ENCODE assay signal across 13 mouse cellular contexts in genomic region chr1:59387542-59388314, GRCm38 (mm10).
DNase-seq lines count a peak whose midpoint lies in the region; ATAC-seq lines count a peak whose summit lies in the region.
"Had no signal": no experiment of that assay in that cellular context is flagged by ENCODE, and none has a peak within 500 bp of the region (broad histone marks: within the 10 kb centered on the region; RNA-seq: fewer than 3 reads in every experiment).

No protein-coding gene starts in this region.

- 0 out of 2 replicates have a peak, but pooled peaks cover 2% of the 10 kb centered on the region for H3K27me3 ChIP-seq in hindbrain, embryonic 13.5 days
- H3K27me3 ChIP-seq in hindbrain, embryonic 11.5 days (ENCODE audit: control insufficient read depth, insufficient read depth, low read length) = no peaks in the 10 kb centered on the region
- H3K27me3 ChIP-seq in intestine, embryonic 15.5 days (replicated peaks) = no peaks in the 10 kb centered on the region
- H3K27me3 ChIP-seq: hindbrain, embryonic 15.5 days; neural tube, embryonic 12.5 days had no signal

- H3K27ac ChIP-seq in hindbrain, embryonic 13.5 days = peak overlapping the region; percentile 8; the same call in 1 of the 2 replicates
- no peak overlapping the region for H3K27ac ChIP-seq in hindbrain, embryonic 11.5 days (ENCODE audit: low read depth, low read length)
- H3K27ac ChIP-seq in intestine, embryonic 15.5 days = no peak overlapping the region
- H3K27ac ChIP-seq: hindbrain, embryonic 15.5 days; liver, embryonic 14.5 days; macrophage; neural tube, embryonic 12.5 days had no signal

- DNase-seq in cerebellum, adult 11-12 months = no peak
- DNase-seq in hindbrain, embryonic 11.5 days (ENCODE audit: low spot score) = no peak
- peak; percentile 7 for DNase-seq in right cerebral cortex, adult 18-20 months
- no peak for DNase-seq in right cerebral cortex, postnatal 10 days (ENCODE audit: low spot score in 2 of 2)
- DNase-seq: right cerebral cortex, postnatal 25 days had no signal

- no peak overlapping the region for H3K9ac ChIP-seq in hindbrain, embryonic 13.5 days
- no peak overlapping the region for H3K9ac ChIP-seq in hindbrain, embryonic 11.5 days (ENCODE audit: low read depth, low read length)
- H3K9ac ChIP-seq in intestine, embryonic 15.5 days = no peak overlapping the region
- H3K9ac ChIP-seq: hindbrain, embryonic 15.5 days; liver, embryonic 14.5 days; neural tube, embryonic 12.5 days had no signal

- peak; percentile 63 for ATAC-seq in cerebellum, adult (ENCODE audit: insufficient number of reproducible peaks, low FRiP score, low TSS enrichment)
- ATAC-seq in hindbrain, embryonic 13.5 days (ENCODE audit: low FRiP score) = no peak
- no peak for ATAC-seq in hindbrain, embryonic 11.5 days (ENCODE audit: low FRiP score)
- no peak for ATAC-seq in intestine, embryonic 15.5 days
- ATAC-seq in inflammation-experienced regulatory T-cells, adult 6 months = no peak

- H3K4me2 ChIP-seq in hindbrain, embryonic 13.5 days = no peak overlapping the region
- no peak overlapping the region for H3K4me2 ChIP-seq in hindbrain, embryonic 11.5 days (replicated peaks; ENCODE audit: low read depth, low read length)
- no peak overlapping the region for H3K4me2 ChIP-seq in intestine, embryonic 15.5 days (replicated peaks)
- H3K4me2 ChIP-seq: hindbrain, embryonic 15.5 days; neural tube, embryonic 12.5 days had no signal

- H3K9me3 ChIP-seq in hindbrain, embryonic 13.5 days = no peaks in the 10 kb centered on the region
- no peaks in the 10 kb centered on the region for H3K9me3 ChIP-seq in hindbrain, embryonic 11.5 days (ENCODE audit: control insufficient read depth, low read length)
- no peaks in the 10 kb centered on the region for H3K9me3 ChIP-seq in intestine, embryonic 15.5 days
- H3K9me3 ChIP-seq: hindbrain, embryonic 15.5 days; neural tube, embryonic 12.5 days had no signal

- 28% methylated on average over 3 of the region's 3 CpGs for WGBS in hindbrain, embryonic 13.5 days
- 33% methylated on average over 3 of the region's 3 CpGs for WGBS in hindbrain, embryonic 11.5 days
- 49% methylated on average over 3 of the region's 3 CpGs for WGBS in intestine, embryonic 15.5 days

- H3K4me1 ChIP-seq in hindbrain, embryonic 13.5 days (replicated peaks) = peaks cover 8% of the 10 kb centered on the region
- no peaks in the 10 kb centered on the region for H3K4me1 ChIP-seq in hindbrain, embryonic 11.5 days (replicated peaks; ENCODE audit: control insufficient read depth, insufficient read depth, low read length)
- H3K4me1 ChIP-seq in intestine, embryonic 15.5 days (replicated peaks) = no peaks in the 10 kb centered on the region

- no peaks in the 10 kb centered on the region for H3K36me3 ChIP-seq in hindbrain, embryonic 13.5 days
- H3K36me3 ChIP-seq in hindbrain, embryonic 11.5 days (ENCODE audit: control insufficient read depth, insufficient read depth, low read length) = no peaks in the 10 kb centered on the region
- no peaks in the 10 kb centered on the region for H3K36me3 ChIP-seq in intestine, embryonic 15.5 days
- H3K36me3 ChIP-seq: hindbrain, embryonic 15.5 days; neural tube, embryonic 12.5 days had no signal

- H3K4me3 ChIP-seq in hindbrain, embryonic 13.5 days = no peak overlapping the region
- H3K4me3 ChIP-seq in hindbrain, embryonic 11.5 days (ENCODE audit: low read depth, low read length) = no peak overlapping the region
- H3K4me3 ChIP-seq in intestine, embryonic 15.5 days (replicated peaks) = no peak overlapping the region
- H3K4me3 ChIP-seq: hindbrain, embryonic 15.5 days; neural tube, embryonic 12.5 days had no signal
